Mouse (Mus musculus) embryonic fibroblast, embryonic 13.5 days (primary cell): Measurements from ENCODE around the gene Frmd6. TPM values are rescaled to one million over a fixed set of nuclear protein-coding genes. Genes with fewer than 3 reads are reported as not detected.

Source experiments
- H3K27ac ChIP-seq: 2 replicates; pipeline ENCODE4 v1.5.1; 2012; ENCODE audit warnings: low read length, control low read depth, inconsistent platforms; ENCODE audit not compliant: insufficient read depth
- H3K4me1 ChIP-seq: 2 replicates; pipeline ENCODE4 v1.6.1; 2011; ENCODE audit warnings: low read length; ENCODE audit not compliant: control insufficient read depth, insufficient read depth
- H3K4me3 ChIP-seq: 2 replicates; pipeline ENCODE4 v1.5.1; 2011; ENCODE audit warnings: mild to moderate bottlenecking, control low read depth, low read length; ENCODE audit not compliant: insufficient read depth
- CTCF ChIP-seq: IDR thresholded peaks from 2 replicates; pipeline ENCODE4 v1.5.1; 2011; ENCODE audit warnings: mild to moderate bottlenecking, control low read depth, low read length, moderate library complexity, borderline replicate concordance; ENCODE audit not compliant: insufficient read depth
- POLR2A ChIP-seq: IDR thresholded peaks from 2 replicates; pipeline ENCODE4 v1.6.1; 2011; ENCODE audit warnings: low read depth, mild to moderate bottlenecking, control low read depth, low read length, moderate library complexity
- polyA plus RNA-seq: library from polyadenylated mRNA; stranded (reverse); fragments of >200 nt; gene quantifications from 2 replicates; pipeline ENCODE4 v1.2.4, GENCODE M21; 2011; ENCODE audit warnings: low read depth; ENCODE audit not compliant: missing spikeins, insufficient read length

Gene Frmd6
- polyA plus RNA-seq, 1 experiment = 113 TPM

DNA sequence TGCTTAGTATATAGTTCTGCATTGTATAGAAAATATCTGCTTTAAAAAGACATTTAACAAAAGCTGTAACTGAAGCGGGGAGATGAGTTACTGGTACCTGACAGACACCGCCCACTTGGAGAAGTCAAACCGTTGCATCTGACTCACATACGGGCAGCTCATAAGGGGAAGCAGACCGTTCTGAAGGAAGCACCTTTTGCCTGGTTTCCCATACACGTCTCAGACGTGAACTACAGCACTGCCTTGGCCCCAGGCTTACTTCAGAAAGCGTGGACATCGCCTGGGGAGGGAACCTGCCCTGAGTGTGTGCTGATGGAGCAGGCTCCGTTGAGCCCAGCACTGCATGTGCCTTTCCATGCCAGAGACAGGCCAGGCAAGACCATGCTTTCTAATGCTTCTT, 60.3 kb downstream of the Frmd6 start:
- H3K4me1 ChIP-seq = peaks cover 11% of the 10 kb centered on the region
- TF ChIP-seq CTCF (no peak), POLR2A (no peak)
- H3K27ac ChIP-seq = peak overlapping the region; percentile 42; the same call in 1 of the 2 replicates
- no peak overlapping the region for H3K4me3 ChIP-seq

GRCm38 (mm10) chr12:70890405-70890804, 65.1 kb downstream of the Frmd6 start:
- peaks cover 10% of the 10 kb centered on the region for H3K4me1 ChIP-seq
- no peak overlapping the region for H3K4me3 ChIP-seq
- no peak for TF ChIP-seq POLR2A
- H3K27ac ChIP-seq = peak overlapping the region; percentile 76

DNA sequence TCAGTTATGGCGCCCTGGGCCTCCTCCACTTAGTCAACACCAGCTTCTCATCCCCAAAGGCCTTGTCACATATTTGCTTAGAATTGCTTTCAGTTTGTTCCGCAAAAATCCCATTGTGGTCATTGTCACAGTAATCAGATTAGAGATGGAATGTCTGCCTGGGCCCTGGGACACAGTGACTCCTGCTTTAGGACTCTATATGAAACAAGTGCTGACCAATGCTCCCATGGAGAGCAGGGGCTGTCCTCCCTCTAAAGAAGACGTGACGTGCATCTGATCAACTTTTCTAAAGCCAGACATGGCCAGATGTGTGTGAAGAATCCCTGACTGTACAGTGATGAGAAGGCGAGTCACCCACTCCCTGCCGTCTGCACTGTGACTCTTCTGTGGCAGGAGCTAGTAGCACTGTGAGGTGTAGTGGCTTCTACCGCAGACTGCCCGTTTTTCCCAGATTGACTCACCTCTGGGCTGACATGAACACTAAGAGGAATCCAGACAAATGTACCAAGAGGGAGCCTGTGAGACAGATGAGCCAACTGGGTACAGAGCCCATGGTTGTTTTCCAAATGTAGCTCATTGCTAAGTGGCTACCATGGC, 65.7 kb downstream of the Frmd6 start:
- Histone ChIP-seq H3K4me1 (0 out of 2 replicates have a peak, but pooled peaks cover 5% of the 10 kb centered on the region), H3K4me3 (no peak overlapping the region), H3K27ac (peak overlapping the region; percentile 80)
- no peak for TF ChIP-seq POLR2A
- no peak for TF ChIP-seq CTCF

GRCm38 (mm10) chr12:70895275-70895674, 70.0 kb downstream of the Frmd6 start:
- H3K27ac ChIP-seq = no peak overlapping the region
- 0 out of 2 replicates have a peak, but pooled peaks cover 5% of the 10 kb centered on the region for H3K4me1 ChIP-seq
- no peak overlapping the region for H3K4me3 ChIP-seq
- TF ChIP-seq POLR2A (no peak), CTCF (no peak)

- TF ChIP-seq POLR2A (no peak), CTCF (no peak)
- Histone ChIP-seq H3K27ac (no peak overlapping the region), H3K4me1 (0 out of 2 replicates have a peak, but pooled peaks cover 5% of the 10 kb centered on the region), H3K4me3 (no peak overlapping the region)
Observed at GRCm38 (mm10) chr12:70896068-70896467, 70.8 kb downstream of the Frmd6 start.

DNA sequence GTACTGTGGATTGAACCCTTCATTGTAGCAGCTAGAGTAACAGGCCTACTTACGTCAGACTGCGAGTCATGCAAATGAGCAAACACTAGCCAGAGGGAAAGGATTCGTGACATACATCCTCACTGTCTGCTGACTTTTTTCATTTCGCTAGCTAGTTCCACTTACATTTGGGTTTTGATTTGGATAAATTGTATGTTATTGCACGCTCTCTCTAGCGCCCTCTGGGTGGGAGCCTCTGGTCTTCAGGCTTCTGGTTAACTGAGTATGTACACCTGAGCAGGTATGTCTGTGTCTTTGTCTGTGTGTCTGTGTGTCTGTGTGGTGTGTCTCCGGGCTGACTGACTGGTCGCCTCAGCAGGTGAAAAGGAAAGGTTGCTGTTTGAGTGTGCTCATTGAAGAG, 72.1 kb downstream of the Frmd6 start:
- TF ChIP-seq POLR2A (no peak), CTCF (no peak)
- Histone ChIP-seq H3K4me3 (no peak overlapping the region), H3K4me1 (no peaks in the 10 kb centered on the region), H3K27ac (no peak overlapping the region)

DNA sequence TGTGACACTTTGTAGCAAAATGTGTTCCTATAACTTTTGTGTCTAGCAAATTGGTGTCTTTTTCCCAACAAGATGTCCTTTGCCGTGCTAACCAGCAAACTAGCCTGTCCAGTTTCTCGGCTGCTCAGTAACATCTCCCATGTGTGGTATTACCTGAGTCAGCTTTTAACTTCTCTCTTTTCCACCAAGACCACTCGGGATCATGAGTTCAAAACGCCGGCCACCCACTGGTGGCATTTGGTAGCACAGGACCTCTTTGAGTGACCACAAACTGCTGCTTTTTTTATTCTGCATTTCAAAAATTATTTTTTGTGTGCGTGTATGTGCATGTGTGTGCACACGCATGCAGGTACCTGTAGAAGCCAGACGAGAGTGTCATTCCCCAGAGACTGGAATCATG, 73.1 kb downstream of the Frmd6 start:
- Histone ChIP-seq H3K4me1 (no peaks in the 10 kb centered on the region), H3K27ac (no peak overlapping the region), H3K4me3 (no peak overlapping the region)
- TF ChIP-seq CTCF (no peak), POLR2A (no peak)

- H3K4me1 ChIP-seq = peaks cover 4% of the 10 kb centered on the region
- TF ChIP-seq POLR2A = no peak
- TF ChIP-seq CTCF = no peak
- no peak overlapping the region for H3K4me3 ChIP-seq
- H3K27ac ChIP-seq = no peak overlapping the region
Observed at GRCm38 (mm10) chr12:70904471-70904870, 79.2 kb downstream of the Frmd6 start.

DNA sequence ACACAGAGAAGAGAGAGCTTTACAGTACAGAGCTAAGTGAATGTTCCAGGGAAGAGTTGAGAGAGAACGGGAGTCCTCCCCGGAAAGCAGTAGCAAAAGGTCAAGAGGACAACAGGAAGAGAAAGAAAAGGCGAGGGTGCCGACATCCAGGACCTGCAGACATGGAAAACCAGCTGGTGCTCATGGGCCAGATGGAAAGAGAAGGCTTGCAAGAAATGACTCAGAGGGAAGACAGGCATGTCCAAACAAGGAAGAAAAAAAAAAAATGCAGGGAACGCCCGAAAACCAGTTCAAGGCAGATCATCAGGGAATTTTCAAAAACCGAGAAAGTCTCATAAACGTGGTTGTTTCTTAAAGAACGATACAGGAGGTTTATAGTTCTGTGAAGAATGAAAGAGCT, 81.6 kb downstream of the Frmd6 start:
- Histone ChIP-seq H3K4me3 (no peak overlapping the region), H3K4me1 (peaks cover 9% of the 10 kb centered on the region), H3K27ac (peak overlapping the region; percentile 92)
- TF ChIP-seq POLR2A (no peak), CTCF (no peak)

GRCm38 (mm10) chr12:70907651-70908050, 82.3 kb downstream of the Frmd6 start:
- Histone ChIP-seq H3K27ac (no peak overlapping the region), H3K4me1 (peaks cover 9% of the 10 kb centered on the region), H3K4me3 (no peak overlapping the region)
- no peak for TF ChIP-seq CTCF
- TF ChIP-seq POLR2A = no peak

- TF ChIP-seq POLR2A = no peak
- no peak for TF ChIP-seq CTCF
- H3K4me3 ChIP-seq = no peak overlapping the region
Observed at GRCm38 (mm10) chr12:70908076-70908475, 82.8 kb downstream of the Frmd6 start.

More at GRCm38 (mm10) chr12:70908076-70908475, 82.8 kb downstream of the Frmd6 start:
- Histone ChIP-seq H3K27ac (no peak overlapping the region), H3K4me1 (peaks cover 9% of the 10 kb centered on the region)
